Mouse (Mus musculus) adrenal gland, postnatal 4 days (tissue): ENCODE measurements around the gene Crim1. TPM values are rescaled to one million over a fixed set of nuclear protein-coding genes. Genes with fewer than 3 reads are reported as not detected.

Source experiments
- DNase-seq, 2 experiments: peaks; one replicate each; pipeline ENCODE4 v3.0.0; 2021 to 2022; ENCODE audit warnings: low spot score in 2 of 2, mixed read lengths in 2 of 2
- total RNA-seq, 2 experiments: library from RNA; stranded (reverse); gene quantifications; 2 replicates each; pipeline ENCODE4 v1.2.3; 2021

Gene Crim1
- total RNA-seq, 2 experiments from 2014 or later: 33.2 to 38.1 TPM

GRCm38 (mm10) chr17:78280991-78281712, 81.1 kb downstream of the Crim1 start:
- DNase-seq: no peak

GRCm38 (mm10) chr17:78283271-78283992, 83.4 kb downstream of the Crim1 start:
- no peak for DNase-seq

GRCm38 (mm10) chr17:78286021-78286420, 86.0 kb downstream of the Crim1 start:
- no peak for DNase-seq

- no peak for DNase-seq
Observed at GRCm38 (mm10) chr17:78287391-78287790, 87.3 kb downstream of the Crim1 start.

GRCm38 (mm10) chr17:78290153-78290876, 90.3 kb downstream of the Crim1 start:
- no peak for DNase-seq

GRCm38 (mm10) chr17:78291030-78291429, 91.0 kb downstream of the Crim1 start:
- DNase-seq: no peak

GRCm38 (mm10) chr17:78292301-78292700, 92.3 kb downstream of the Crim1 start:
- no peak for DNase-seq

GRCm38 (mm10) chr17:78292827-78293488, 92.9 kb downstream of the Crim1 start:
- no peak for DNase-seq

- no peak for DNase-seq
Observed at GRCm38 (mm10) chr17:78295979-78296378, 95.9 kb downstream of the Crim1 start.

- DNase-seq: no peak
Observed at GRCm38 (mm10) chr17:78298140-78298539, 98.1 kb downstream of the Crim1 start.

GRCm38 (mm10) chr17:78298967-78299540, 99.0 kb downstream of the Crim1 start:
- no peak for DNase-seq

- DNase-seq: no peak
Observed at GRCm38 (mm10) chr17:78303053-78303452, 103.0 kb downstream of the Crim1 start.

GRCm38 (mm10) chr17:78304059-78304458, 104.0 kb downstream of the Crim1 start:
- DNase-seq: no peak

- no peak for DNase-seq
Observed at GRCm38 (mm10) chr17:78306434-78306833, 106.4 kb downstream of the Crim1 start.

- DNase-seq: no peak
Observed at GRCm38 (mm10) chr17:78308221-78308620, 108.2 kb downstream of the Crim1 start.

GRCm38 (mm10) chr17:78313006-78313405, 113.0 kb downstream of the Crim1 start:
- DNase-seq: no peak

GRCm38 (mm10) chr17:78313612-78314011, 113.6 kb downstream of the Crim1 start:
- DNase-seq: no peak

- DNase-seq: no peak
Observed at GRCm38 (mm10) chr17:78315659-78316058, 115.6 kb downstream of the Crim1 start.

- no peak for DNase-seq
Observed at GRCm38 (mm10) chr17:78317381-78317780, 117.3 kb downstream of the Crim1 start.

- DNase-seq: no peak
Observed at GRCm38 (mm10) chr17:78318810-78319209, 118.8 kb downstream of the Crim1 start.

- DNase-seq: no peak
Observed at GRCm38 (mm10) chr17:78321216-78321835, 121.3 kb downstream of the Crim1 start.
